Mouse (Mus musculus) small intestine, adult 10 weeks (tissue): ENCODE data around the gene Nfe2l1. TPM values are rescaled to one million over a fixed set of nuclear protein-coding genes. Genes with fewer than 3 reads are reported as not detected.

ENCODE experiments used
- polyA plus RNA-seq: library from polyadenylated mRNA; stranded (reverse); fragments of 350-450 nt; fragmentation: Illumina TruSeq; extraction: RNeasy Lipid Tissue Mini Kit (QIAGEN cat#74804); gene quantifications from one replicate; pipeline ENCODE4 v1.2.3, GENCODE M21; 2014; ENCODE audit warnings: low replicate concordance

Gene Nfe2l1
- 9.8 TPM for polyA plus RNA-seq

GRCm38 (mm10) chr11:96829813-96830538 lies at the start of gene Nfe2l1:
TSS of gene Nfe2l1 (minus strand) at chr11:96829968.

DNA sequence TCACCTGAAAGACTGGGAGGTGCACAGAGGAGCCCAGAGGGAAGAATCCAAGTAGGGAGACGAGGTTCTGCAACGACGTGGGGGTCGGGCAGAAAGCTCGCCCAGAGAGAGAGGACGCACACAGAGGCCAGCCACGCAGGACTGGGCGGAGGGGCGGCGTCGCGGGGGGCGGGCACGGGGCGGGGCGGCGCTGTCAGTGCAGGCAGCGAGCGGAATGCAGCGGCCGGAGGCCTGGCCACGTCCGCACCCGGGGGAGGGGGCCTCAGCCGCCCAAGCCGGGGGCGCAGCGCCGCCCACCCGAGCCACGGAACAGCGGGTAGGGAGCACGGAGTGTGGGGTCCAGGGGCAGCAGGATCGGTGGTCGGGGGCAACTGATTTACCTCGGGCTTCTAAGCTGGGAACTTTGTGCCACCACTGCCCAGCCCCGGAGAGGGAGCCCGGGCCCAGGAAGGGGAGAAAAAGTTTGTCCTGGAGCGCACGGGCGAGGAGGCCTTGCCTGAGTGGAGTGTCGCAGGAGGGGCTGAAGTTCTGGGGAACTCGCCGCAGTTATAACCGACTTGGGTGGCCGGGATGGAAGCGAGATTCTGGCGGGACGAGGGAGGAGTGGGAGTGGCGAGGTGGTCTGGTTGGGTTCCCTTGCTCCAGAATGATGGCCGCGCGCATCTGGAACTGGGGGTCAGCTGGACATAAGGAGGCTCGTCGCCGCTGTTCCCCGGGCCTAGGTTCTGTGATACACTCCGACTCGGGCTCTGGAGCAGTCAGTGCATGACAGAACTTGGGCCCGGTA lies 20.1 kb upstream of the Nfe2l1 start, which contains the start of gene Copz2:
Copz2 (plus strand) TSS at position 190 of the 787 bp plus-strand sequence.

GRCm38 (mm10) chr11:96788871-96789795 lies 40.6 kb downstream of the Nfe2l1 start, which contains the start of gene Cbx1:
TSS of gene Cbx1 (plus strand) at chr11:96789127.

DNA sequence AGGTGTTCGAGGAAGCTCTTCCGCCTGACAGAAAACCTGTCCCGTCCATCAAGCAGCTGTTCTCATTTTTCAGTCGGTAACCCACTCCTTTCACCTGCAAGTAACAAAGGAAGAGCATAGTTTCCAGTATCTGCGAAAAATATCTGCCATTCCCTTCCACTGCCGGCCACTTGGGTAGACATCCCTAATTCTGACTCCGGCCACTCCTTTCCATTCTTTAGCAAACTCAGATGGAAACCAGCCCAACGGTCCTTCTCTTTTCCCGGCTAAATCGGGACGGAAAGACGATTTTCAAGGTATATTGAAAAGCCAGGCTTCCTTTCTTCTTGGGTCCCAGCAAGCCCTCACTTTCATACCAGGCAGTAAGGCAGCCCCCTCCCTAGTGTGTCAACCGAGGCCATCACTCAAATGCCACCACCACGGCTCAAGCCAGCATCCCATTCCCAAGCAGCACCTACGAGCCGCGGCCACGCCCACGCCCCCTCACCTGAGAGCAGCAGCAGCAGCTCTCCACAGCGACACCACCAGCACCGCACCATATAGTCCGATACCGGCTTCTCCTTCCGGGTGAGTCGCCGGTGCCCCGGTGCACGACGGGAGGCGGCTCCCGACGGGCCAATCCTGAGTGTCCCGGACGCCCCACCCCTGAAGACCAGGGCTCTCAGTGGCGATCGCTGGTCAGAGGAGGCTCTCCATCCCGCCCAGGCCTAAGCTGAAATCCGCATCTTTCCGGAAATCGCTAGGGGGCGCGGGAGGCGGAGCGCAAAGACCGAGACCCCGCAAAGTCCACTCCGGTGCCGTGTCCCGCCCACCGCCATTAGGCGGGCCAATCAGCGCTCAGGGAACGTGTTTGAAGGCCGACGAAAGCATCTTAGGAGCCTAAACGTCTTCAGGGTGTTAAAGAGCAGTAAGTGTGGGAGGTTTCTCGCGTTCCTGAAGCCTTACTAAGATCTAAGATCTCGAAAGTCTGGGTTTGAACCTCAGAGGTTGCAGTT lies 52.5 kb downstream of the Nfe2l1 start, which contains the start of gene Snx11:
Snx11 (minus strand) TSS at position 592 of the 995 bp plus-strand sequence.

Other genes starting within 250 kb of the Nfe2l1 start
- 4.0 TPM for gene Snx11, start 52.4 kb downstream of the Nfe2l1 start, polyA plus RNA-seq
- 62.8 TPM for gene Cbx1, start 40.8 kb downstream of the Nfe2l1 start, polyA plus RNA-seq
- gene Copz2, start 19.9 kb upstream of the Nfe2l1 start, polyA plus RNA-seq, result 0.63 TPM
- gene Cdk5rap3, start 86.5 kb upstream of the Nfe2l1 start, polyA plus RNA-seq, result 13.2 TPM
- 20.3 TPM for gene Prr15l, start 98.1 kb upstream of the Nfe2l1 start, polyA plus RNA-seq
- gene Pnpo, start 114.0 kb upstream of the Nfe2l1 start, polyA plus RNA-seq, result 9.4 TPM
- gene Sp2, start 153.0 kb upstream of the Nfe2l1 start, polyA plus RNA-seq, result 3.3 TPM
- gene Sp6, start 183.4 kb upstream of the Nfe2l1 start, polyA plus RNA-seq, result 0.19 TPM
- gene Scrn2, start 200.0 kb upstream of the Nfe2l1 start, polyA plus RNA-seq, result not detected
- not detected for gene Lrrc46, start 211.4 kb upstream of the Nfe2l1 start, polyA plus RNA-seq
- gene Mrpl10, start 211.6 kb upstream of the Nfe2l1 start, polyA plus RNA-seq, result 5.5 TPM
- gene Osbpl7, start 220.7 kb upstream of the Nfe2l1 start, polyA plus RNA-seq, result 0.33 TPM